Mouse (Mus musculus): ENCODE data around the gene Csta1. TPM values are rescaled to one million over a fixed set of nuclear protein-coding genes. Genes with fewer than 3 reads are reported as not detected.

Gene Csta1
- polyA plus RNA-seq, 1 experiment from 2014 or later, result not detected

Other genes starting within 250 kb of the Csta1 start
- gene Parp9, start 192.8 kb downstream of the Csta1 start, polyA plus RNA-seq (2016; fragmentation: Nextera tagmentation; extraction: Ambion mirVana), result 2.1 and 2.3 TPM in 2 replicates
- gene Dtx3l, start 192.1 kb downstream of the Csta1 start, polyA plus RNA-seq (2016; fragmentation: Nextera tagmentation; extraction: Ambion mirVana), result 2.8 and 2.9 TPM in 2 replicates
- gene Kpna1, start 152.5 kb downstream of the Csta1 start, polyA plus RNA-seq (2016; fragmentation: Nextera tagmentation; extraction: Ambion mirVana), result 76.4 and 77.0 TPM in 2 replicates
- 8.8 and 10.6 TPM in 2 replicates for gene Wdr5b, start 90.1 kb downstream of the Csta1 start, polyA plus RNA-seq (2016; fragmentation: Nextera tagmentation; extraction: Ambion mirVana)
- gene Fam162a, start 59.6 kb downstream of the Csta1 start, polyA plus RNA-seq (2016; fragmentation: Nextera tagmentation; extraction: Ambion mirVana), result 277 and 355 TPM in 2 replicates
- gene Ccdc58, start 59.6 kb downstream of the Csta1 start, polyA plus RNA-seq (2016; fragmentation: Nextera tagmentation; extraction: Ambion mirVana), result 79.9 and 103 TPM in 2 replicates
- not detected in 2 replicates for gene Stfa2l1, start 25.6 kb upstream of the Csta1 start, polyA plus RNA-seq (2016; fragmentation: Nextera tagmentation; extraction: Ambion mirVana)
- gene Gm5483, start 53.0 kb upstream of the Csta1 start, polyA plus RNA-seq (2016; fragmentation: Nextera tagmentation; extraction: Ambion mirVana), result not detected in 2 replicates
- not detected in 2 replicates for gene Gm5416, start 79.2 kb upstream of the Csta1 start, polyA plus RNA-seq (2016; fragmentation: Nextera tagmentation; extraction: Ambion mirVana)
- gene 2010005H15Rik, start 90.2 kb upstream of the Csta1 start, polyA plus RNA-seq (2016; fragmentation: Nextera tagmentation; extraction: Ambion mirVana), result not detected in 2 replicates
- 0.32 and 0.86 TPM in 2 replicates for gene Stfa1, start 145.7 kb upstream of the Csta1 start, polyA plus RNA-seq (2016; fragmentation: Nextera tagmentation; extraction: Ambion mirVana)
- gene BC117090, start 203.1 kb upstream of the Csta1 start, polyA plus RNA-seq (2016; fragmentation: Nextera tagmentation; extraction: Ambion mirVana), result not detected in 2 replicates
- 0.30 TPM in 1 of 2 replicates, not detected in the other for gene BC100530, start 236.5 kb upstream of the Csta1 start, polyA plus RNA-seq (2016; fragmentation: Nextera tagmentation; extraction: Ambion mirVana)

All from midbrain, embryonic 10.5 days (tissue).